Mouse (Mus musculus): ENCODE data around the gene Cdhr1. TPM values are rescaled to one million over a fixed set of nuclear protein-coding genes. Genes with fewer than 3 reads are reported as not detected.

Gene Cdhr1
- polyA plus RNA-seq, 1 experiment: 6.8 TPM

DNA sequence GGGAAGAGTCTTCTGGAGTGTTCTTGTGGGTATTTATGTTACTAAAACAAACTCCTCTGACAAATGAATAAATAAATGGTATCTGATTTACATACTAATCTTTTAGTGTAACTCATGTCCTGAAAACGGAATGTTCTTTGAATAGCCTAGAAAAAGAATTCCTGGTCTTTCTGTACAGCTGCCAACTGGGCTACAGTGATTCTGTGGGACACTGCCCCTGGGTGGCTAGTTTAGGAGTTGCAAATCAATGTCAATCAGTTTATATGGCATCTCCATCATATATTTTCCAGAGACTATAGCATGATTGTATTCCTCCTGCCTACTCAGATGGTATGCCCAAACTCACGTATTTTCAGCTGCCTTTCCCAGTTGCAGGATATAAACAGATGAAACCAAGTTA, 33.3 kb downstream of the Cdhr1 start:
- no peaks in the 10 kb centered on the region for H3K27me3 ChIP-seq (ENCODE audit: control insufficient read depth, insufficient read depth, low read length)
- TF ChIP-seq POLR2A (IDR thresholded peaks at IDR 0.05; ENCODE audit: control insufficient read depth, extremely low read depth, insufficient read depth, low read length, poor library complexity) (no peak), CTCF (IDR thresholded peaks at IDR 0.05; ENCODE audit: borderline replicate concordance, control insufficient read depth, extremely low read depth, insufficient read depth, low read length, poor library complexity) (no peak)
- WGBS: 65% methylated on average over 2 of the region's 2 CpGs
- no peaks in the 10 kb centered on the region for H3K36me3 ChIP-seq (ENCODE audit: control insufficient read depth, insufficient read depth, low read length)
- no peak for DNase-seq
- no peak overlapping the region for H3K27ac ChIP-seq (ENCODE audit: control insufficient read depth, insufficient read depth, low read length)
- no peak overlapping the region for H3K4me3 ChIP-seq (ENCODE audit: control insufficient read depth, insufficient read depth, low read length)
- H3K4me1 ChIP-seq (replicated peaks; ENCODE audit: control insufficient read depth, insufficient read depth, low read length): no peaks in the 10 kb centered on the region

DNA sequence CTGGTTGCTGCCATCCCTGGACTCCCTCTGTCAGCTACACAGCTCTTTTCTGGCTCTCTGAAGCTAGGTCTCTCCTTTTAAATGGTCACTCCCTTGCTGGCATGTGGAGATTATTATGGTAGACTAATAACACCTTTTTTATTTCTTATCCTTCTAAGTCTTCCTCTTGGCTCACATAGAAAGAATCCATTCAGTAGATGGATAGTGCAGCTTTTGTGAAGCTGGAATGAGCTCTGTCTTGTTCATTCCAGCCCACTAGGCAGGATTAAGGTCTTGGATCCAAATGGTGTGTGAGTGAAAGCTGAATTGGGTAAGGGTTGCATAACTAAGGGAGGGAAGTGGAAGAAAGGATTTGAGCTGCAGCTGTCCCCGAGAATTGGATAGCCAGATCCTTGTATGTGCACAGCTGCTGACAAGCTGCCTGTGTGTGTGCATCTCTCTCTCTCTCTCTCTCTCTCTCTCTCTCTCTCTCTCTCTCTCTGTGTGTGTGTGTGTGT, 49.2 kb downstream of the Cdhr1 start, which contains the start of gene Rgr:
Rgr (minus strand) TSS at position 51 of the 497 bp plus-strand sequence.
- 93% methylated on average over 1 of the region's 1 CpGs for WGBS
- TF ChIP-seq POLR2A (IDR thresholded peaks at IDR 0.05; ENCODE audit: control insufficient read depth, extremely low read depth, insufficient read depth, low read length, poor library complexity) (no peak), CTCF (IDR thresholded peaks at IDR 0.05; ENCODE audit: borderline replicate concordance, control insufficient read depth, extremely low read depth, insufficient read depth, low read length, poor library complexity) (no peak)
- no peak for DNase-seq
- no peaks in the 10 kb centered on the region for H3K36me3 ChIP-seq (ENCODE audit: control insufficient read depth, insufficient read depth, low read length)
- H3K27me3 ChIP-seq (ENCODE audit: control insufficient read depth, insufficient read depth, low read length): no peaks in the 10 kb centered on the region
- H3K4me3 ChIP-seq (ENCODE audit: control insufficient read depth, insufficient read depth, low read length): no peak within 1 kb of the TSS
- H3K4me1 ChIP-seq (replicated peaks; ENCODE audit: control insufficient read depth, insufficient read depth, low read length): no peaks in the 10 kb centered on the region
- no peak within 1 kb of the TSS for H3K27ac ChIP-seq (ENCODE audit: control insufficient read depth, insufficient read depth, low read length)

DNA sequence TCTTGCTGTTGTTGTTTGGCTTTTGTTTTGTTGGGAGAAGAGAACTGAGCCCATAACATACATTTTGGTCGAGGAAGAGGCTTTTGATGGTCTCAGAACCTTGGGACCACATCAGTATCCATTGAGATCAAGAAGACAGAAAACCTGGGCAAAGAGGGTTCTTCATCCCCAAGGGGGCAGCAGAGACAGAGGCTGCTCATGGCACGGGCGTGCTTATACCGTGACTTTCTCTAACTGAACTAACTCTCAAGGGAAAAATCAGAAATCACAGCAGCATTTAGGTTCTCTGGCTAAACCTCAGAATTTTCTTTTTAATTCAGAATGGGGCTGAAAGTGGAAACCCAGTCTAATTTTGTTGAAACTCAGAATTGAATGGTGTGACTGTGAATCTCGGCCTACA, 63.7 kb downstream of the Cdhr1 start:
- H3K4me3 ChIP-seq (ENCODE audit: control insufficient read depth, insufficient read depth, low read length): no peak overlapping the region
- H3K27me3 ChIP-seq (ENCODE audit: control insufficient read depth, insufficient read depth, low read length): no peaks in the 10 kb centered on the region
- no peak for DNase-seq
- no peaks in the 10 kb centered on the region for H3K4me1 ChIP-seq (replicated peaks; ENCODE audit: control insufficient read depth, insufficient read depth, low read length)
- TF ChIP-seq CTCF (IDR thresholded peaks at IDR 0.05; ENCODE audit: borderline replicate concordance, control insufficient read depth, extremely low read depth, insufficient read depth, low read length, poor library complexity): no peak
- no peak for TF ChIP-seq POLR2A (IDR thresholded peaks at IDR 0.05; ENCODE audit: control insufficient read depth, extremely low read depth, insufficient read depth, low read length, poor library complexity)
- H3K27ac ChIP-seq (ENCODE audit: control insufficient read depth, insufficient read depth, low read length): no peak overlapping the region
- H3K36me3 ChIP-seq (ENCODE audit: control insufficient read depth, insufficient read depth, low read length): no peaks in the 10 kb centered on the region
- WGBS: 59% methylated on average over 5 of the region's 5 CpGs

DNA sequence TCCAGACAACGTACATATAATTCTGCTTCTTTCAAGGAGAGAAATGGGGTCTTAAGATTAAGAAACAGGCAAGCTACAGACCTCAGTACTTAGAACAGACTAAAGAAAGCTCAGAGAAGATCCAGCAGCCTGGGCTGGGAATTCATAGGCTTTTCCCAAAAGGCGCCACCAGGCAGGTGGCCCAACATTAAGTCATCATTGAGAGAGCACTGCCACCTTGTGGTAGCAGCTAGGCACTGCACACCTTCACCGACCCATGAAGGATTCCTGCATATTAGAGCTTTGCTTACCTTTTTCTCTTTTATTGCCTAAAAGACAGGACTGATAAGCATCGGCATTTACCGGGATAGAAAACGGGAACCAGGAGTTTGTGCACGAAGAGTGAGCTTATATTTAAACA, 64.9 kb downstream of the Cdhr1 start:
- no peaks in the 10 kb centered on the region for H3K27me3 ChIP-seq (ENCODE audit: control insufficient read depth, insufficient read depth, low read length)
- no peak overlapping the region for H3K27ac ChIP-seq (ENCODE audit: control insufficient read depth, insufficient read depth, low read length)
- H3K4me3 ChIP-seq (ENCODE audit: control insufficient read depth, insufficient read depth, low read length): no peak overlapping the region
- H3K4me1 ChIP-seq (replicated peaks; ENCODE audit: control insufficient read depth, insufficient read depth, low read length): no peaks in the 10 kb centered on the region
- H3K36me3 ChIP-seq (ENCODE audit: control insufficient read depth, insufficient read depth, low read length): no peaks in the 10 kb centered on the region
- no peak for TF ChIP-seq POLR2A (IDR thresholded peaks at IDR 0.05; ENCODE audit: control insufficient read depth, extremely low read depth, insufficient read depth, low read length, poor library complexity)
- TF ChIP-seq CTCF (IDR thresholded peaks at IDR 0.05; ENCODE audit: borderline replicate concordance, control insufficient read depth, extremely low read depth, insufficient read depth, low read length, poor library complexity): peak; percentile 64; the same call in 1 of the 2 replicates
- DNase-seq: peak; percentile 58
- WGBS: 18% methylated on average over 7 of the region's 7 CpGs

GRCm38 (mm10) chr14:37032481-37033104, 65.6 kb downstream of the Cdhr1 start:
- no peak for DNase-seq
- H3K27me3 ChIP-seq (ENCODE audit: control insufficient read depth, insufficient read depth, low read length): no peaks in the 10 kb centered on the region
- no peak overlapping the region for H3K4me3 ChIP-seq (ENCODE audit: control insufficient read depth, insufficient read depth, low read length)
- WGBS: 80% methylated on average over 11 of the region's 11 CpGs
- no peak overlapping the region for H3K27ac ChIP-seq (ENCODE audit: control insufficient read depth, insufficient read depth, low read length)
- TF ChIP-seq CTCF (IDR thresholded peaks at IDR 0.05; ENCODE audit: borderline replicate concordance, control insufficient read depth, extremely low read depth, insufficient read depth, low read length, poor library complexity) (no peak), POLR2A (IDR thresholded peaks at IDR 0.05; ENCODE audit: control insufficient read depth, extremely low read depth, insufficient read depth, low read length, poor library complexity) (no peak)
- no peaks in the 10 kb centered on the region for H3K4me1 ChIP-seq (replicated peaks; ENCODE audit: control insufficient read depth, insufficient read depth, low read length)
- no peaks in the 10 kb centered on the region for H3K36me3 ChIP-seq (ENCODE audit: control insufficient read depth, insufficient read depth, low read length)

DNA sequence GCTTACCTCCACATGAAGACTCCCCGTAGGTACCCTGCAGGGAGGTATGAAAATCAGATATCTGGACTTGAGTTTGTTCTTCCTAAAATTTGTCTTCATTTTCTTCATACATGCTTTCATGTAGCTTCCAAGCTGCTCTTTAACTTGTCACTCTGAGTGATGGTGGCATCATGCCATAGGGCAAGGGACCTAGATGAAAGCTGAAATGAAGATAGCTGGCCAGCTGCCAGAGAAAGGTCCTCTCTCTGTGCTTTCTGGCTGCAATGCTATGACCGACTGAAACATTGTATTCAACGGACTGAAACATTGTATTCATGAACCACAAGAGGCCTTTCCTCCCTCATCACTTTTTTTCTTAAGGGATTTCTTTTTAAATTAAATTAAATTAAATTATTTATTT, 69.6 kb downstream of the Cdhr1 start:
- no peaks in the 10 kb centered on the region for H3K27me3 ChIP-seq (ENCODE audit: control insufficient read depth, insufficient read depth, low read length)
- no peak for DNase-seq
- TF ChIP-seq POLR2A (IDR thresholded peaks at IDR 0.05; ENCODE audit: control insufficient read depth, extremely low read depth, insufficient read depth, low read length, poor library complexity): no peak
- no peak for TF ChIP-seq CTCF (IDR thresholded peaks at IDR 0.05; ENCODE audit: borderline replicate concordance, control insufficient read depth, extremely low read depth, insufficient read depth, low read length, poor library complexity)
- no peak overlapping the region for H3K4me3 ChIP-seq (ENCODE audit: control insufficient read depth, insufficient read depth, low read length)
- WGBS: 91% methylated on average over 3 of the region's 3 CpGs
- no peak overlapping the region for H3K27ac ChIP-seq (ENCODE audit: control insufficient read depth, insufficient read depth, low read length)
- H3K36me3 ChIP-seq (ENCODE audit: control insufficient read depth, insufficient read depth, low read length): no peaks in the 10 kb centered on the region
- H3K4me1 ChIP-seq (replicated peaks; ENCODE audit: control insufficient read depth, insufficient read depth, low read length): no peaks in the 10 kb centered on the region

All from thymus, adult 2 months (tissue).